Mouse (Mus musculus) liver, postnatal 0 days (tissue): ENCODE measurements around the gene G3bp2.

Experiments
- CTCF ChIP-seq: sonication (generic); IDR thresholded peaks from 2 replicates; pipeline ENCODE4 v1.5.1; 2016; ENCODE audit warnings: antibody characterized with exemption, low read depth
- EP300 ChIP-seq: IDR thresholded peaks from 2 replicates; pipeline ENCODE4 v1.6.1; 2016; ENCODE audit warnings: antibody characterized with exemption, low read depth, mild to moderate bottlenecking

- TF ChIP-seq CTCF (no peak), EP300 (no peak; the same call in 1 of the 2 replicates)
These were observed at the start of gene G3bp2 for GRCm38 (mm10) chr5:92083417-92084038.
